Mouse (Mus musculus) myocyte (in vitro differentiated cells): ENCODE measurements at regions not wholly inside any gene's neighbourhood (a gene's known extent, or its start where the extent isn't known, plus 50 kb on each side); places are given as distances from the start of the nearest gene placed in this dataset.

Experiments
- H3K27me3 ChIP-seq: one replicate; pipeline ENCODE4 v1.6.1; 2011; ENCODE audit not compliant: control insufficient read depth, insufficient read depth, insufficient read length
- H3K36me3 ChIP-seq: one replicate; pipeline ENCODE4 v1.6.1; 2011; ENCODE audit not compliant: control insufficient read depth, insufficient read depth
- H3K4me2 ChIP-seq: one replicate; pipeline ENCODE4 v1.6.1; 2011; ENCODE audit warnings: low read depth, control low read depth
- H3K4me3 ChIP-seq: one replicate; pipeline ENCODE4 v1.5.1; 2011; ENCODE audit warnings: mild to moderate bottlenecking, control low read depth, moderate library complexity
- H3K79me2 ChIP-seq: one replicate; pipeline ENCODE4 v1.6.1; 2011; ENCODE audit not compliant: control insufficient read depth, insufficient read depth
- H3ac ChIP-seq: one replicate; pipeline ENCODE4 v1.6.1; 2011; ENCODE audit not compliant: control insufficient read depth, insufficient read length
- CEBPB ChIP-seq: IDR thresholded peaks from 2 replicates; pipeline ENCODE4 v1.6.1; 2011; ENCODE audit warnings: mild to moderate bottlenecking, moderate library complexity; ENCODE audit not compliant: poor library complexity, insufficient read depth, severe bottlenecking
- E2F4 ChIP-seq: IDR thresholded peaks from one replicate; pipeline ENCODE4 v1.6.1; 2011; ENCODE audit warnings: mild to moderate bottlenecking, control low read depth, moderate library complexity; ENCODE audit not compliant: insufficient read depth
- MAX ChIP-seq: IDR thresholded peaks from one replicate; pipeline ENCODE4 v1.6.1; 2011; ENCODE audit warnings: low read depth, mild to moderate bottlenecking, control low read depth
- MYOD1 ChIP-seq, 3 experiments: IDR thresholded peaks; one replicate each; pipeline ENCODE4 v1.6.1; 2011; ENCODE audit warnings: control low read depth in 2 of 3, low read depth in 2 of 3, mild to moderate bottlenecking in 2 of 3, moderate library complexity in 1 of 3; ENCODE audit not compliant: insufficient read length in 2 of 3, control insufficient read depth in 1 of 3
- MYOG ChIP-seq, 3 experiments: IDR thresholded peaks; one replicate each; pipeline ENCODE4 v1.6.1; 2011; ENCODE audit warnings: control low read depth in 2 of 3, low read depth in 2 of 3, mild to moderate bottlenecking in 2 of 3; ENCODE audit not compliant: insufficient read length in 2 of 3, control insufficient read depth in 1 of 3, insufficient read depth in 1 of 3
- POLR2A ChIP-seq: IDR thresholded peaks from one replicate; pipeline ENCODE4 v1.6.1; 2011; ENCODE audit warnings: low read depth, mild to moderate bottlenecking, control low read depth, moderate library complexity; ENCODE audit not compliant: insufficient read length
- POLR2AphosphoS2 ChIP-seq: IDR thresholded peaks from one replicate; pipeline ENCODE4 v1.6.1; 2011; ENCODE audit warnings: low read depth, control low read depth; ENCODE audit not compliant: insufficient read length
- REST ChIP-seq: IDR thresholded peaks from one replicate; pipeline ENCODE4 v1.6.1; 2011; ENCODE audit warnings: mild to moderate bottlenecking, control low read depth, moderate library complexity; ENCODE audit not compliant: insufficient read depth, insufficient read length
- SRF ChIP-seq: IDR thresholded peaks from one replicate; pipeline ENCODE4 v1.6.1; 2011; ENCODE audit warnings: low read depth; ENCODE audit not compliant: control insufficient read depth, insufficient read length
- TCF12 ChIP-seq: IDR thresholded peaks from one replicate; pipeline ENCODE4 v1.6.1; 2011; ENCODE audit warnings: mild to moderate bottlenecking, control low read depth; ENCODE audit not compliant: poor library complexity, insufficient read depth, severe bottlenecking
- TCF3 ChIP-seq: IDR thresholded peaks from one replicate; pipeline ENCODE4 v1.6.1; 2011; ENCODE audit warnings: low read depth, control low read depth; ENCODE audit not compliant: insufficient read length
- USF1 ChIP-seq: IDR thresholded peaks from one replicate; pipeline ENCODE4 v1.6.1; 2011; ENCODE audit warnings: low read depth, mild to moderate bottlenecking, control low read depth, moderate library complexity

DNA sequence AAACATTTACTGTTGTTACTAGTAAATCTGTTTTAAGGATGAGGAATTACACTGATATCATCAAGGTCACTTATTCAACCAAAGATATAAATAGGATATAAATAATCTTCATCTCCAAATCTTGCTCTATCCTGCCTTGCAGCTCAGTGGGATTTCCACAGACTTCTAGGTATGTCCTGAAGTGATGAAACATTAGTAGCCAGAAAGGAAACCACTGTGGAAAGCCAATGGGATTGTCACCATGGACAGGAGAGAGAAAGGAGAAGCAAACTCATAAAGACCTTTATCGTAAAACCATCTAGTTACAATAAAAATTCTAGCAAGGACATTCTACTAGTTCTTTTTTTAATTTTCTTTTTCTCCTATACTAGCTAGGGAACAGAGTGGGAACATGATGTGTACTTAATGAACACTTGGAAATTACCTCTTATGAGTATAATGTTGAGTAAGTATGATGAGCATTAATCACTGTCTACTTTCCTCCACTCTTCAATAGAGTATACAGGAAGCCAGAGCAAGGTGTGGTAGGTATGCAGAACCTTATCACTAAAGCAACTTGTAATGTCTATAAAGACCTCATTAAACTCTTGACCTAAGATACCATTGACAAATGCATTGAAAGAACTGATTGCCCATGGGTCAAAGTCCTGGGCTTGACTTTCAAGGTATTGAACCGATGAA, 219.4 kb upstream of the Atp2b1 start:
- no peaks in the 10 kb centered on the region for H3K79me2 ChIP-seq
- no peaks in the 10 kb centered on the region for H3K36me3 ChIP-seq
- no peak overlapping the region for H3K4me3 ChIP-seq
- TF ChIP-seq MYOD1 (IDR thresholded peaks at IDR 0.05; ENCODE audit: control insufficient read depth in 1 of 3, insufficient read length in 2 of 3, low read depth in 2 of 3): no peak
- TF ChIP-seq USF1: no peak
- TF ChIP-seq E2F4: no peak
- TF ChIP-seq POLR2AphosphoS2: no peak
- TF ChIP-seq REST: no peak
- no peak for TF ChIP-seq MYOG (IDR thresholded peaks at IDR 0.05; ENCODE audit: control insufficient read depth in 1 of 3, insufficient read depth in 1 of 3, insufficient read length in 2 of 3, low read depth in 2 of 3)
- TF ChIP-seq POLR2A: no peak
- no peak for TF ChIP-seq SRF
- no peak for TF ChIP-seq CEBPB
- TF ChIP-seq TCF3: no peak
- TF ChIP-seq TCF12: no peak
- no peak for TF ChIP-seq MAX
- H3K4me2 ChIP-seq: no peak overlapping the region
- H3K27me3 ChIP-seq: no peaks in the 10 kb centered on the region
- H3ac ChIP-seq: no peak overlapping the region

DNA sequence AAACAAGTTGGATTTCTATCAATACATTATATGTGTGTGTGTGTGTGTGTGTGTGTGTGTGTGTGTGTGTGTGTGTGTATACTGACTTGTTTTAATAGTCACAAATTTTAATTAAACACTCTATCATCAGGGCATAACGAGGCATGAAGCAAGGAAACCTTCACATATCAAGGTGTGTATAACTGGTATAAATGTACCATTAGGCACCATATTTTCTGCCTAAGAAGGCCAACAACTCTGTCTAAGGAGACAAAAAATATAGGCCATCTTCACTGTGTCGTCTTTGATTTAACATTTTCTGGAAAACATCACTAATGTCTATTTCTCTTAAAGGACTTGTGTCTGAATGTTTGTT, 218.9 kb upstream of the Atp2b1 start:
- no peaks in the 10 kb centered on the region for H3K79me2 ChIP-seq
- H3K27me3 ChIP-seq: no peaks in the 10 kb centered on the region
- no peak overlapping the region for H3K4me3 ChIP-seq
- TF ChIP-seq POLR2A: no peak
- no peak for TF ChIP-seq MAX
- TF ChIP-seq E2F4: no peak
- TF ChIP-seq MYOD1 (IDR thresholded peaks at IDR 0.05; ENCODE audit: control insufficient read depth in 1 of 3, insufficient read length in 2 of 3, low read depth in 2 of 3): no peak
- no peak for TF ChIP-seq REST
- no peak for TF ChIP-seq SRF
- TF ChIP-seq POLR2AphosphoS2: no peak
- no peak for TF ChIP-seq TCF3
- no peak for TF ChIP-seq TCF12
- H3ac ChIP-seq: no peak overlapping the region
- H3K4me2 ChIP-seq: no peak overlapping the region
- H3K36me3 ChIP-seq: no peaks in the 10 kb centered on the region

DNA sequence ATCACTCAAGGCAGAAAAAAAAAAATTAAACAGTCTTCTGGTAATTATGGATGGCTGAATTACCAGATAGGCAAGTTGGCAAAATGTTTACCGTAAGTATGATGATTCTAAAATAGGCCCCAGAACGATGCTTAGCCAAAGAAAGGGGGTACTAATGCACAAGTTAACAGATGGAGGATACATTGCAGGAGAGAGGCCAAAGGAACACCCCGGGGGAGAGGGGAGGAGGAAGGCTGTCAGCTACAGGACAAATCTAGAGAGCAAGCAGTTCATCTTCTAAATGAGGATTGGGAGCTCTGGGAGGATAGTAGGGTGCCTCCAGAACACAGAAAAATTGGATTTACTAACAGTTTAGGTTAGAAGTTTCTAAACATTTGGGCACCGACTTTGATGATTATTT, 216.3 kb upstream of the Atp2b1 start:
- Histone ChIP-seq H3K36me3 (no peaks in the 10 kb centered on the region), H3K4me3 (no peak overlapping the region), H3K27me3 (no peaks in the 10 kb centered on the region), H3K79me2 (no peaks in the 10 kb centered on the region), H3ac (no peak overlapping the region), H3K4me2 (no peak overlapping the region)
- TF ChIP-seq SRF (no peak), USF1 (no peak), MYOD1 (IDR thresholded peaks at IDR 0.05; ENCODE audit: control insufficient read depth in 1 of 3, insufficient read length in 2 of 3, low read depth in 2 of 3) (no peak), POLR2AphosphoS2 (no peak), POLR2A (no peak), CEBPB (no peak), TCF3 (no peak), TCF12 (no peak), MAX (no peak)

DNA sequence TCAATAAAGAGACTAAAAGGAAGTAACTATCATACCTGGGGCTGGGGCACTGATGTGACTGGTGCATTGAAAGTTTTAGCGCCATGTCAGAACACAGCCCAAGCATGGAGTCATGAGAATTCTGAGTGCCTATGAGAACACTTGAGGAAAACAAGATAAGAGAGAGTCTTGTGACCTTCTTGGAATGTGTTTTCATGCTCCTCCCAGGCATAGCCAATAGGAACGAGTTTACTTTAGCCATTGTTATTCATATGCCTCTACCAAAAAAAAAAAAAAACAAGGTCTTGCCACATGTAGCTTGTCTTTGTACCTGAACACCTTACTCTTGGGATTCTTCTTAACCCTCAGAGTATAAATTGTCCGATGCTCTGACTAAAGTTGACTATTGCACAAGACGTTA, 214.6 kb upstream of the Atp2b1 start:
- Histone ChIP-seq H3K27me3 (no peaks in the 10 kb centered on the region), H3K4me3 (no peak overlapping the region), H3ac (no peak overlapping the region), H3K4me2 (no peak overlapping the region), H3K79me2 (no peaks in the 10 kb centered on the region), H3K36me3 (no peaks in the 10 kb centered on the region)
- no peak for TF ChIP-seq POLR2AphosphoS2
- TF ChIP-seq TCF3: no peak
- no peak for TF ChIP-seq MYOD1 (IDR thresholded peaks at IDR 0.05; ENCODE audit: control insufficient read depth in 1 of 3, insufficient read length in 2 of 3, low read depth in 2 of 3)
- TF ChIP-seq TCF12: no peak
- no peak for TF ChIP-seq CEBPB
- no peak for TF ChIP-seq SRF
- TF ChIP-seq USF1: no peak
- TF ChIP-seq MYOG (IDR thresholded peaks at IDR 0.05; ENCODE audit: control insufficient read depth in 1 of 3, insufficient read depth in 1 of 3, insufficient read length in 2 of 3, low read depth in 2 of 3): no peak
- no peak for TF ChIP-seq POLR2A
- TF ChIP-seq MAX: no peak
- no peak for TF ChIP-seq REST
- TF ChIP-seq E2F4: no peak

DNA sequence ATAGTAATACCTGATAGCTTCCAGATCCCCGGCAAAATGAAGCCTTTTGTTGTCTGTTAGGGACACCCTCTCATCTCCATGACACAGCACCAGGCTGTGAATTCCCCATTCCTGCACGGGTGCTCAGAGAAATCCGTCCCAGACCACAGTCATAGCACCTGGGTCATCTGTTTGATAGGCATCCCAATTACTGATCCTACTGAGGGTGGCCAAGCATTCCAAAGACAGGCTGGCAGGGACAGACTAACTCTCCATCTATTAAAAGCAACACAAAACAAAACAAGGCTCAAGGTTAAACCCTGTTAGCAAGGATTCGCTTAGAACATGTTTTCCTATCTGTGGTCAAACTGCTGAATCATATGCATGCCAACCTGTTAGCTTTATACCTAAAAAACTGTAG, 213.8 kb upstream of the Atp2b1 start:
- H3K4me2 ChIP-seq: no peak overlapping the region
- H3K27me3 ChIP-seq: no peaks in the 10 kb centered on the region
- no peaks in the 10 kb centered on the region for H3K79me2 ChIP-seq
- H3ac ChIP-seq: no peak overlapping the region
- H3K4me3 ChIP-seq: no peak overlapping the region
- H3K36me3 ChIP-seq: no peaks in the 10 kb centered on the region
- peak in 1 of 3 experiments; percentile 23 for TF ChIP-seq MYOD1 (IDR thresholded peaks at IDR 0.05; ENCODE audit: control insufficient read depth in 1 of 3, insufficient read length in 2 of 3, low read depth in 2 of 3)
- TF ChIP-seq POLR2AphosphoS2: no peak
- TF ChIP-seq E2F4: no peak
- TF ChIP-seq TCF3: no peak
- TF ChIP-seq POLR2A: no peak
- no peak for TF ChIP-seq MYOG (IDR thresholded peaks at IDR 0.05; ENCODE audit: control insufficient read depth in 1 of 3, insufficient read depth in 1 of 3, insufficient read length in 2 of 3, low read depth in 2 of 3)
- TF ChIP-seq CEBPB: no peak
- TF ChIP-seq TCF12: no peak
